Mouse (Mus musculus) layer of hippocampus, adult 9-11 months (tissue): ENCODE measurements around the gene Uroc1.

Experiments used
- DNase-seq: peaks from one replicate; pipeline ENCODE4 v3.0.0; 2022

Uroc1 gene

GRCm38 (mm10) chr6:90359445-90359844, 26.4 kb downstream of the Uroc1 start:
- no peak for DNase-seq

GRCm38 (mm10) chr6:90360024-90360781, 27.1 kb downstream of the Uroc1 start:
- DNase-seq: peak; percentile 26

- DNase-seq: no peak
These were observed 28.0 kb downstream of the Uroc1 start for GRCm38 (mm10) chr6:90360922-90361614.

- no peak for DNase-seq
These were observed 30.2 kb downstream of the Uroc1 start for GRCm38 (mm10) chr6:90363301-90363700.

GRCm38 (mm10) chr6:90368976-90369724, 36.1 kb downstream of the Uroc1 start, which contains the start of gene Zxdc:
TSS of gene Zxdc (plus strand) at chr6:90369492.
- peak; percentile 99 for DNase-seq

- DNase-seq: peak; percentile 26
These were observed 36.9 kb downstream of the Uroc1 start for GRCm38 (mm10) chr6:90369725-90370553.

GRCm38 (mm10) chr6:90374647-90375046, 41.6 kb downstream of the Uroc1 start:
- DNase-seq: peak; percentile 29

- no peak for DNase-seq
These were observed 44.6 kb downstream of the Uroc1 start for GRCm38 (mm10) chr6:90377708-90378107.

- no peak for DNase-seq
These were observed 48.4 kb downstream of the Uroc1 start for GRCm38 (mm10) chr6:90381465-90381864.

GRCm38 (mm10) chr6:90390629-90391028, 57.5 kb downstream of the Uroc1 start:
- no peak for DNase-seq

- DNase-seq: no peak
These were observed 60.9 kb downstream of the Uroc1 start for GRCm38 (mm10) chr6:90393948-90394347.

GRCm38 (mm10) chr6:90395751-90396150, 62.7 kb downstream of the Uroc1 start:
- DNase-seq: no peak

GRCm38 (mm10) chr6:90397291-90397690, 64.2 kb downstream of the Uroc1 start:
- DNase-seq: no peak

GRCm38 (mm10) chr6:90408632-90409031, 75.5 kb downstream of the Uroc1 start:
- no peak for DNase-seq

- DNase-seq: no peak
These were observed 77.9 kb downstream of the Uroc1 start for GRCm38 (mm10) chr6:90410972-90411371.

- DNase-seq: no peak
These were observed 78.8 kb downstream of the Uroc1 start for GRCm38 (mm10) chr6:90411926-90412325.
